Mouse (Mus musculus): ENCODE data around the gene Eras.

GRCm38 (mm10) chrX:7898211-7898610 lies 30.2 kb downstream of the Eras start:
- TF ChIP-seq ZNF384 (IDR thresholded peaks at IDR 0.05; ENCODE audit: low read depth, low read length) = no peak
- TF ChIP-seq MAFK (IDR thresholded peaks at IDR 0.05; ENCODE audit: insufficient read depth, low read depth, low read length) = no peak
- no peak for TF ChIP-seq HCFC1 (IDR thresholded peaks at IDR 0.05; ENCODE audit: borderline replicate concordance, insufficient read depth, low read length)
- no peak for TF ChIP-seq ZC3H11A (IDR thresholded peaks at IDR 0.05; ENCODE audit: borderline replicate concordance, low read depth, low read length)
- no peak for TF ChIP-seq CHD2 (IDR thresholded peaks at IDR 0.05; ENCODE audit: low read depth, low read length)
